8 mouse cellular contexts compared by ENCODE assay signal in genomic region chr10:18055009-18055695, GRCm38 (mm10). TPM values are rescaled to one million over a fixed set of nuclear protein-coding genes. Genes with fewer than 3 reads are reported as not detected.
DNase-seq lines count a peak whose midpoint lies in the region; ATAC-seq and TF ChIP-seq lines count a peak whose summit lies in the region.

No protein-coding gene starts in this region.

- peak; percentile 78 for TF ChIP-seq CTCF in intestine, postnatal 0 days (IDR thresholded peaks at IDR 0.05; ENCODE audit: low read depth)

- H3K4me2 ChIP-seq in intestine, postnatal 0 days (replicated peaks; ENCODE audit: low read depth) = peak overlapping the region; percentile 96
- H3K4me2 ChIP-seq in midbrain, embryonic 11.5 days = peak overlapping the region; percentile 74

- peak overlapping the region; percentile 91 for H3K4me3 ChIP-seq in intestine, postnatal 0 days (ENCODE audit: low read depth, low read length)
- H3K4me3 ChIP-seq in midbrain, embryonic 11.5 days (ENCODE audit: low read depth, low read length) = peak overlapping the region; percentile 98

- H3K27me3 ChIP-seq in intestine, postnatal 0 days (replicated peaks; ENCODE audit: control insufficient read depth, insufficient read depth, low read length) = no peaks in the 10 kb centered on the region
- no peaks in the 10 kb centered on the region for H3K27me3 ChIP-seq in midbrain, embryonic 11.5 days (ENCODE audit: control insufficient read depth, insufficient read depth, low read length)

- H3K27ac ChIP-seq in intestine, postnatal 0 days (ENCODE audit: low read depth, low read length) = peak overlapping the region; percentile 87
- peak overlapping the region; percentile 87 for H3K27ac ChIP-seq in midbrain, embryonic 11.5 days (ENCODE audit: low read depth, low read length)

- intact Hi-C loops in left cerebral cortex, postnatal 36 days (cut with DNase I) = loop anchor here (2.0 to 10.0 kb wide), 3 partner anchors 47 to 320 kb away; no protein-coding TSS in a partner anchor

- 4% methylated on average over 40 of the region's 61 CpGs for WGBS in intestine, postnatal 0 days
- 3% methylated on average over 53 of the region's 61 CpGs for WGBS in midbrain, embryonic 11.5 days

- ATAC-seq in granulocyte monocyte progenitor cell, adult 5-6 weeks (replicated peaks; ENCODE audit: poor library complexity, severe bottlenecking) = peak; percentile 93
- ATAC-seq in intestine, postnatal 0 days = peak; percentile 97
- ATAC-seq in midbrain, embryonic 11.5 days (ENCODE audit: low FRiP score) = peak; percentile 98

- H3K9ac ChIP-seq in intestine, postnatal 0 days (ENCODE audit: low read depth, low read length) = peak overlapping the region; percentile 97
- H3K9ac ChIP-seq in midbrain, embryonic 11.5 days (ENCODE audit: low read length) = peak overlapping the region; percentile 95

- peaks cover 4% of the 10 kb centered on the region; the same call in 1 of the 2 replicates for H3K4me1 ChIP-seq in intestine, postnatal 0 days (replicated peaks; ENCODE audit: control insufficient read depth, insufficient read depth, low read length)
- H3K4me1 ChIP-seq in midbrain, embryonic 11.5 days (ENCODE audit: control insufficient read depth, insufficient read depth, low read length) = peaks cover 11% of the 10 kb centered on the region

- H3K9me3 ChIP-seq in intestine, postnatal 0 days (ENCODE audit: control insufficient read depth) = no peaks in the 10 kb centered on the region
- no peaks in the 10 kb centered on the region for H3K9me3 ChIP-seq in midbrain, embryonic 11.5 days (ENCODE audit: control insufficient read depth, low read length)

- peak; percentile 90 for DNase-seq in adrenal gland, postnatal 10 days
- DNase-seq in embryo, embryonic 9.5 days (ENCODE audit: extremely low spot score) = peak; percentile 90
- peak; percentile 82 to 87 for DNase-seq in left cerebral cortex, postnatal 36 days (ENCODE audit: low spot score in 2 of 2)
- peak; percentile 99 for DNase-seq in midbrain, embryonic 11.5 days (ENCODE audit: low spot score, missing footprints)
- peak; percentile 80 for DNase-seq in right cerebral cortex, postnatal 4 days
- DNase-seq in yolk sac, embryonic 10.5 days (ENCODE audit: low spot score) = peak; percentile 88

- H3K36me3 ChIP-seq in intestine, postnatal 0 days (ENCODE audit: control insufficient read depth, insufficient read depth) = no peaks in the 10 kb centered on the region
- H3K36me3 ChIP-seq in midbrain, embryonic 11.5 days (ENCODE audit: control insufficient read depth, insufficient read depth, low read length) = no peaks in the 10 kb centered on the region

RNA-seq across cellular contexts. Expression of gene Reps1, which starts 0.5 kb away (rescaled TPM):
- 10 to 100 TPM; 32.3 to 39.3 TPM for total RNA-seq in adrenal gland, postnatal 10 days (2021)
- total RNA-seq in granulocyte monocyte progenitor cell, adult 5-6 weeks (2014; fragmentation: Nextera tagmentation) = 55.7 and 61.4 TPM in 2 replicates
- total RNA-seq in granulocyte monocyte progenitor cell, adult 5-6 weeks (2017) = 39.0 and 59.0 TPM in 2 replicates
- polyA plus RNA-seq in intestine, postnatal 0 days (2015; fragmentation: Nextera tagmentation; extraction: Ambion mirVana) = 6.1 and 7.7 TPM in 2 replicates
- 10 to 100 TPM; 57.7 to 63.3 TPM for total RNA-seq in left cerebral cortex, postnatal 36 days (2021)
- 27.1 TPM in 2 replicates for polyA plus RNA-seq in midbrain, embryonic 11.5 days (2014; fragmentation: Nextera tagmentation; extraction: Ambion mirVana)

RNA-seq across cellular contexts. Expression of gene Abracl, which starts 32.1 kb away (rescaled TPM):
- total RNA-seq in adrenal gland, postnatal 10 days (2021) = 10 to 100 TPM; 31.0 to 40.1 TPM
- total RNA-seq in granulocyte monocyte progenitor cell, adult 5-6 weeks (2014; fragmentation: Nextera tagmentation) = 299 and 316 TPM in 2 replicates
- total RNA-seq in granulocyte monocyte progenitor cell, adult 5-6 weeks (2017) = 354 and 417 TPM in 2 replicates
- polyA plus RNA-seq in intestine, postnatal 0 days (2015; fragmentation: Nextera tagmentation; extraction: Ambion mirVana) = 243 and 268 TPM in 2 replicates
- total RNA-seq in left cerebral cortex, postnatal 36 days (2021) = 10 to 100 TPM; 14.2 to 18.4 TPM
- polyA plus RNA-seq in midbrain, embryonic 11.5 days (2014; fragmentation: Nextera tagmentation; extraction: Ambion mirVana) = 178 and 189 TPM in 2 replicates

Comparison
In these comparisons a context has a peak if more than half of its experiments do, and no peak if none do; other contexts are left out.
1. Peak in every context shown above with its lines: DNase-seq, ATAC-seq, H3K4me3 ChIP-seq and H3K27ac ChIP-seq.
2. RNA of gene Abracl, which starts 32.1 kb away (total RNA-seq): 299 to 417 TPM in granulocyte monocyte progenitor cell, adult 5-6 weeks; 31.0 to 40.1 TPM in adrenal gland, postnatal 10 days and 14.2 to 18.4 TPM in left cerebral cortex, postnatal 36 days; every median in the first group is over 4 times any median in the second.